Mouse (Mus musculus) liver, postnatal 0 days (tissue): ENCODE data around the gene Map4k2. TPM values are rescaled to one million over a fixed set of nuclear protein-coding genes. Genes with fewer than 3 reads are reported as not detected.

ENCODE experiments used
- ATAC-seq: fragments of 200-750 bp; cut with Nextera tagmentation; 2 replicates; pipeline ENCODE4 v1.8.0; 2017; ENCODE audit warnings: mild to moderate bottlenecking, moderate library complexity
- DNase-seq: peaks from one replicate; pipeline ENCODE4 v3.0.0-alpha.2; 2016
- H3K27ac ChIP-seq: fragments of 300-500 bp; sonication (generic); 2 replicates; pipeline ENCODE4 v1.5.1; 2014; ENCODE audit warnings: antibody characterized with exemption, moderate library complexity, mild to moderate bottlenecking, low read depth
- H3K27me3 ChIP-seq: fragments of 300-500 bp; sonication (generic); 2 replicates; pipeline ENCODE4 v1.6.1; 2014; ENCODE audit warnings: low read length, control low read depth, mixed read lengths; ENCODE audit not compliant: insufficient read depth
- H3K36me3 ChIP-seq: fragments of 300-500 bp; sonication (generic); replicated peaks from 2 replicates; pipeline ENCODE4 v1.6.1; 2014; ENCODE audit warnings: mild to moderate bottlenecking, control low read depth, low read length, moderate library complexity, mixed read lengths; ENCODE audit not compliant: insufficient read depth
- H3K4me1 ChIP-seq: fragments of 300-500 bp; sonication (generic); 2 replicates; pipeline ENCODE4 v1.6.1; 2014; ENCODE audit warnings: antibody characterized with exemption, mild to moderate bottlenecking, control low read depth; ENCODE audit not compliant: insufficient read depth
- H3K4me2 ChIP-seq: fragments of 300-500 bp; sonication (generic); 2 replicates; pipeline ENCODE4 v1.6.1; 2014; ENCODE audit warnings: low read depth, mild to moderate bottlenecking, low read length, moderate library complexity, mixed read lengths
- H3K4me3 ChIP-seq: fragments of 300-500 bp; sonication (generic); 2 replicates; pipeline ENCODE4 v1.5.1; 2014; ENCODE audit warnings: low read depth, low read length
- H3K9ac ChIP-seq: fragments of 300-500 bp; sonication (generic); replicated peaks from 2 replicates; pipeline ENCODE4 v1.6.1; 2014; ENCODE audit warnings: mild to moderate bottlenecking, moderate library complexity
- H3K9me3 ChIP-seq: fragments of 300-500 bp; sonication (generic); 2 replicates; pipeline ENCODE4 v1.6.1; 2016; ENCODE audit warnings: mild to moderate bottlenecking, control low read depth, low read length, mixed read lengths
- CTCF ChIP-seq: sonication (generic); IDR thresholded peaks from 2 replicates; pipeline ENCODE4 v1.5.1; 2016; ENCODE audit warnings: antibody characterized with exemption, low read depth
- EP300 ChIP-seq: IDR thresholded peaks from 2 replicates; pipeline ENCODE4 v1.6.1; 2016; ENCODE audit warnings: antibody characterized with exemption, low read depth, mild to moderate bottlenecking
- WGBS: fragments of 180-500 bp; shearing (Covaris S2); extraction: QIAGEN DNeasy Blood & Tissue Kit; methylation state at CpG from one replicate; pipeline ENCODE4 v1.1.7; 2014; ENCODE audit not compliant: insufficient replicate concordance; 5-methylcytosine and 5-hydroxymethylcytosine counted together
- polyA plus RNA-seq: library from polyadenylated mRNA; unstranded; fragments of >200 nt; fragmentation: Nextera tagmentation; extraction: Ambion mirVana; gene quantifications from 2 replicates; pipeline ENCODE4 v1.2.1, GENCODE M21; 2015

Map4k2 gene
- polyA plus RNA-seq, 1 experiment from 2014 or later, result 5.7 TPM

DNA sequence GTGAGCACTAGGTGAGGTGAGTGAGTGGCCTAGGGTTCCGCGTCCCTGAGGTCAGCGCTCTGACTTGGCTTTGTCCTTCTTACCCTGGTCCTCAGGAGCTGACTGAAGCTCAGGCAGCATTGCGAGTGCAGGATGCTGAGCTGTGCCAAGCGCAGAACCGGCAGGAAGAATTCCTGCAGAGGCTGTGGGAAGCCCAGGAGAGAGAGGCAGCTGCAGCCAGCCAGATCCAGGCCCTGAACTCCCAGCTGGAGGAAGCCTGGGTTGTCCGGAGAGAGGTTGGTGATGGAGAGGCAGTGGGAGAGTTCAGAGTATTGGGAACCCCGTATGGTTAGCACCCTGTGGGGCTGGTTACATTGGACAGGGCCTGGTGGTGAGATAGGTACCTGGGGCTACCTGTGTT, 27.1 kb upstream of the Map4k2 start:
- no peaks in the 10 kb centered on the region for H3K27me3 ChIP-seq
- ATAC-seq (no peak), DNase-seq (no peak)
- H3K36me3 ChIP-seq, result peaks cover 59% of the 10 kb centered on the region
- whole genome bisulfite sequencing, result 88% methylated on average over 8 of the region's 8 CpGs
- H3K4me2 ChIP-seq, result no peak overlapping the region
- H3K4me3 ChIP-seq, result no peak overlapping the region
- no peak overlapping the region for H3K9ac ChIP-seq
- no peak overlapping the region for H3K27ac ChIP-seq
- TF ChIP-seq EP300 (no peak), CTCF (no peak)
- H3K9me3 ChIP-seq, result no peaks in the 10 kb centered on the region
- H3K4me1 ChIP-seq, result 0 out of 2 replicates have a peak, but pooled peaks cover under 1% of the 10 kb centered on the region

GRCm38 (mm10) chr19:6314513-6314912, 26.4 kb upstream of the Map4k2 start:
- no peak for DNase-seq
- WGBS, result 77% methylated on average over 8 of the region's 8 CpGs
- H3K36me3 ChIP-seq, result peaks cover 62% of the 10 kb centered on the region
- H3K9me3 ChIP-seq, result no peaks in the 10 kb centered on the region
- ATAC-seq, result no peak
- TF ChIP-seq CTCF (no peak), EP300 (no peak)
- H3K4me2 ChIP-seq, result no peak overlapping the region
- H3K4me3 ChIP-seq, result no peak overlapping the region
- H3K9ac ChIP-seq, result no peak overlapping the region
- H3K4me1 ChIP-seq, result no peaks in the 10 kb centered on the region
- H3K27me3 ChIP-seq, result no peaks in the 10 kb centered on the region
- no peak overlapping the region for H3K27ac ChIP-seq

GRCm38 (mm10) chr19:6315573-6315972, 25.4 kb upstream of the Map4k2 start:
- 86% methylated on average over 14 of the region's 14 CpGs for WGBS

GRCm38 (mm10) chr19:6318145-6318544, 22.8 kb upstream of the Map4k2 start:
- Histone ChIP-seq H3K4me3 (no peak overlapping the region), H3K27ac (no peak overlapping the region), H3K36me3 (peaks cover 68% of the 10 kb centered on the region), H3K9me3 (no peaks in the 10 kb centered on the region), H3K4me1 (no peaks in the 10 kb centered on the region), H3K27me3 (no peaks in the 10 kb centered on the region), H3K9ac (no peak overlapping the region), H3K4me2 (no peak overlapping the region)
- TF ChIP-seq EP300, result no peak
- no peak for TF ChIP-seq CTCF
- WGBS, result 86% methylated on average over 12 of the region's 12 CpGs
- DNase-seq (no peak), ATAC-seq (no peak)

More at GRCm38 (mm10) chr19:6315573-6315972, 25.4 kb upstream of the Map4k2 start:
- ATAC-seq, result no peak
- H3K36me3 ChIP-seq, result peaks cover 69% of the 10 kb centered on the region
- no peak overlapping the region for H3K4me2 ChIP-seq
- no peak overlapping the region for H3K9ac ChIP-seq
- DNase-seq, result no peak
- no peak for TF ChIP-seq CTCF
- no peak for TF ChIP-seq EP300
- no peak overlapping the region for H3K4me3 ChIP-seq
- H3K4me1 ChIP-seq, result no peaks in the 10 kb centered on the region
- no peak overlapping the region for H3K27ac ChIP-seq
- no peaks in the 10 kb centered on the region for H3K9me3 ChIP-seq
- H3K27me3 ChIP-seq, result no peaks in the 10 kb centered on the region

- H3K4me1 ChIP-seq, result no peaks in the 10 kb centered on the region
- H3K9me3 ChIP-seq, result no peaks in the 10 kb centered on the region
- H3K36me3 ChIP-seq, result peaks cover 60% of the 10 kb centered on the region
- no peak overlapping the region for H3K4me2 ChIP-seq
- DNase-seq, result no peak
- 73% methylated on average over 8 of the region's 8 CpGs for WGBS
- ATAC-seq, result no peak
- H3K27me3 ChIP-seq, result no peaks in the 10 kb centered on the region
- no peak overlapping the region for H3K9ac ChIP-seq
- no peak overlapping the region for H3K27ac ChIP-seq
- no peak for TF ChIP-seq CTCF
- TF ChIP-seq EP300, result no peak
- H3K4me3 ChIP-seq, result no peak overlapping the region
Observed at GRCm38 (mm10) chr19:6321358-6321757, 19.6 kb upstream of the Map4k2 start.

- H3K4me1 ChIP-seq, result no peaks in the 10 kb centered on the region
- no peak for ATAC-seq
- TF ChIP-seq EP300 (no peak), CTCF (no peak)
- WGBS, result 83% methylated on average over 33 of the region's 33 CpGs
- H3K4me2 ChIP-seq, result no peak overlapping the region
- H3K27ac ChIP-seq, result no peak overlapping the region
- H3K27me3 ChIP-seq, result no peaks in the 10 kb centered on the region
- no peaks in the 10 kb centered on the region for H3K9me3 ChIP-seq
- H3K9ac ChIP-seq, result no peak overlapping the region
- no peak overlapping the region for H3K4me3 ChIP-seq
- peaks cover 56% of the 10 kb centered on the region for H3K36me3 ChIP-seq
- DNase-seq, result no peak
Observed at GRCm38 (mm10) chr19:6321786-6322621, 18.9 kb upstream of the Map4k2 start.
